Mouse (Mus musculus) liver, embryonic 11.5 days (tissue): Measurements from ENCODE around the gene Spata2l. TPM values are rescaled to one million over a fixed set of nuclear protein-coding genes. Genes with fewer than 3 reads are reported as not detected.
"Not testable (repeated sequence)": the region's sequence is repeated elsewhere in the genome, so short reads cannot be mapped to it uniquely, and the experiment has no call there.

Source experiments
- ATAC-seq: fragments of 200-750 bp; cut with Nextera tagmentation; replicated peaks from 2 replicates; pipeline ENCODE4 v1.8.0; 2017; ENCODE audit warnings: moderate number of reproducible peaks, mild to moderate bottlenecking, moderate TSS enrichment, moderate library complexity; ENCODE audit not compliant: low FRiP score
- DNase-seq: peaks from one replicate; pipeline ENCODE4 v3.0.0-alpha.2; 2017; ENCODE audit warnings: low spot score
- H3K27ac ChIP-seq: fragments of 300-500 bp; sonication (generic); 2 replicates; pipeline ENCODE4 v1.5.1; 2014; ENCODE audit warnings: mild to moderate bottlenecking, low read depth, low read length, control low read depth
- H3K27me3 ChIP-seq: fragments of 300-500 bp; sonication (generic); replicated peaks from 2 replicates; pipeline ENCODE4 v1.6.1; 2014; ENCODE audit warnings: low read length, mixed read lengths; ENCODE audit not compliant: control insufficient read depth, insufficient read depth
- H3K36me3 ChIP-seq: fragments of 300-500 bp; sonication (generic); 2 replicates; pipeline ENCODE4 v1.6.1; 2014; ENCODE audit warnings: mild to moderate bottlenecking, low read length, moderate library complexity, mixed read lengths; ENCODE audit not compliant: control insufficient read depth, insufficient read depth
- H3K4me1 ChIP-seq: fragments of 300-500 bp; sonication (generic); replicated peaks from 2 replicates; pipeline ENCODE4 v1.6.1; 2014; ENCODE audit warnings: low read length, mixed read lengths; ENCODE audit not compliant: control insufficient read depth, insufficient read depth
- H3K4me2 ChIP-seq: fragments of 300-500 bp; sonication (generic); 2 replicates; pipeline ENCODE4 v1.6.1; 2014; ENCODE audit warnings: mild to moderate bottlenecking, control low read depth, moderate library complexity
- H3K4me3 ChIP-seq: fragments of 300-500 bp; sonication (generic); 2 replicates; pipeline ENCODE4 v1.5.1; 2014; ENCODE audit warnings: low read depth, low read length, control low read depth
- H3K9ac ChIP-seq: fragments of 300-500 bp; sonication (generic); 2 replicates; pipeline ENCODE4 v1.6.1; 2014; ENCODE audit warnings: low read depth, low read length, control low read depth
- H3K9me3 ChIP-seq: fragments of 300-500 bp; sonication (generic); 2 replicates; pipeline ENCODE4 v1.6.1; 2016; ENCODE audit warnings: low read length, inconsistent platforms, mixed read lengths; ENCODE audit not compliant: control insufficient read depth
- WGBS: fragments of 180-500 bp; shearing (Covaris S2); extraction: QIAGEN DNeasy Blood & Tissue Kit; methylation state at CpG from one replicate; pipeline ENCODE4 v1.1.7; 2014; 5-methylcytosine and 5-hydroxymethylcytosine counted together
- polyA plus RNA-seq: library from polyadenylated mRNA; unstranded; fragments of >200 nt; fragmentation: Nextera tagmentation; extraction: Ambion mirVana; gene quantifications from 2 replicates; pipeline ENCODE4 v1.2.1, GENCODE M21; 2014

Spata2l gene
- polyA plus RNA-seq, 1 experiment from 2014 or later, result 2.2 TPM

DNA sequence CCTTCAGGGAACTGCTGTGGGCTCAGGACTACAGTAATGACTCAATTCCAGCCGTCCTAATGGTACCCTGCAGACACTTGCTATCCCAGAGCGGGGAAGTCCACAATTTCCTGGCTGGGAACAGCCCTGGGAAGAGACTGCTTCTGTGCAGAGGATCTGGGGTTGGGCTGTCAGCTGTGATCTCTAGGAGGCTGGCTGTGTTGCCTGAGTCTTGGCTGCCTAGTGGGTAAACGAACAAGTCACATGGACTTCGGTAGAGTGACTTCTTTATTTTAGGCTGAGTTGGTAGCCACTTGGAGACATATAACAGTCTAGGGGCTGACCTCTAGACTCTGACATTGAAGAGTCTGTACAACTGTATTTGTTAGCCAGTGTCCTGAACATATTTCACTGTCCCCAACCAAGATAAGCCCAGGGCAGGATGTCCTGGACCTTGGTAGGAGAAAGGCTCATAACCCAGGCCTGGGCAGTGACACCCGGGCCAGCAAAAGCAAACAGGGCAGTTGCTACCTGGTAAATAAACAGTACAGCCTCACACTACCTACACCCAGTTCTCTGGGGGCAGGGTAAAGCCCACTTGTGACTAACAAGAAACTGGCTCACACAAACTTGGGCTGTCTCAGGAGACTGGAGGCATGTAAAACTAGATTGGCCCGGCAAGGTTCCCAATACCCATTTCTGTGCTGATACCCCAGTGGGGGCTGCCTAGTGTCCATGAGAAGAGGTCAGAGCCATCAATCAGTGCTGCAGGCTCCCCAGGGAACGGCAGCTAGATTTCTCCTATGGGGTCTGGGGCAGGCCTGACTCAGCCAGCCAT is 6.3 kb upstream of the Spata2l start:
- H3K9me3 ChIP-seq, result no peaks in the 10 kb centered on the region
- no peak for DNase-seq
- H3K4me3 ChIP-seq, result no peak overlapping the region
- peaks cover 8% of the 10 kb centered on the region; the same call in 1 of the 2 replicates for H3K36me3 ChIP-seq
- H3K27me3 ChIP-seq, result no peaks in the 10 kb centered on the region
- H3K27ac ChIP-seq, result no peak overlapping the region
- no peak overlapping the region for H3K4me2 ChIP-seq
- no peak for ATAC-seq
- no peak overlapping the region for H3K9ac ChIP-seq
- 80% methylated on average over 7 of the region's 7 CpGs for WGBS
- H3K4me1 ChIP-seq, result 0 out of 2 replicates have a peak, but pooled peaks cover 4% of the 10 kb centered on the region

DNA sequence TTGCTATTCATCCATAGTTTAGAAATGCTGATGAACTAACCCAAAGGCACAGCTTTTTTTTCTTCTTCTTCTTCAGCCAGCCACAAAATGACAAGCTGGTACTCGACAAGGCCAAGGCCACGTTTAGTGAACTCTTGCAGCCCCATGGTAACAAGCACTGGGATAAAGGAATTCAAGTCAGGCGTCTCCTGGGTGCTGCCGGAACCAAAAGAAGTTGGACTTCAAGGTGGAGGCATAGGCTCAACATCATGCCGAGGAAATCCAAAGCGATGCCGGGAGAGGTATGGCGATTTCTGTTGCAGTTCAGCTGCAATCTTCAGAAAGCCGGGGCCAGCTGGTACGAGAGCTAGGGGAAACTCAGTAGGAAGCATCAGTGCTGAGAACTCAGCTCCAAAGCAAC is 3.4 kb upstream of the Spata2l start:
- no peak overlapping the region for H3K9ac ChIP-seq
- no peaks in the 10 kb centered on the region for H3K9me3 ChIP-seq
- no peak overlapping the region for H3K4me2 ChIP-seq
- H3K27ac ChIP-seq, result no peak overlapping the region
- peaks cover 11% of the 10 kb centered on the region for H3K27me3 ChIP-seq
- no peak for DNase-seq
- no peak overlapping the region for H3K4me3 ChIP-seq
- H3K36me3 ChIP-seq, result peaks cover 2% of the 10 kb centered on the region; the same call in 1 of the 2 replicates
- H3K4me1 ChIP-seq, result peaks cover 14% of the 10 kb centered on the region
- no peak for ATAC-seq
- 83% methylated on average over 10 of the region's 10 CpGs for WGBS

DNA sequence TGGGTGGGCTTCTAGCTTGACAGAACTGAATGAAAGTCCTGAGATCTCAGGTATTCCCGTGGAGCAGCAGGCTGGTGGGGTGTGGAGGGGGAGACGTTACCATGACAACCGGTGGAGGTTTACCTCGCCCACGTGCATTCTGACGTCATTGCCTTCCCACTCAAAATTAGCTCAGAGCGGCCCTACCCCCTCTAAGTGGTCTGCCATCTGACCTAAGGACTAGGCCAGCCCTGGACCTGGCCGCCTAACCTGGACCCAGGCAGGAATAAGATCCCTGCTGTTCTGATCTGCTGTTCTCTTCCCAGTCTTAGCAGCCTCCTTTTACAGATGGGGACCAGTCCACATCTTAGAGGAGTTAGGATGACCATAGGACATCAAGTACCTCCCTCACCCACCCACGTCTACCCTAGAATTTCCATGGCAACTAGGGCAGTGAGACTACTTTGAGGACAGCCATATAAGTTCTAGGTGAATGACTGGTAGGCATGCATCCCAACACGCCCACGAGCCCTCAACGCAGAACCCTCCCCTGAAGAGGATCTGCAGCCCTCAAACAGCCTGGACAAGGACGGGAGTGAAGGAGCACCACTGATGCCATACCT is 1.0 kb downstream of the Spata2l start:
- no peaks in the 10 kb centered on the region for H3K9me3 ChIP-seq
- H3K9ac ChIP-seq, result peak overlapping the region; percentile 62; the same call in 1 of the 2 replicates
- DNase-seq (no peak), ATAC-seq (no peak)
- H3K4me1 ChIP-seq, result peaks cover 10% of the 10 kb centered on the region
- H3K27me3 ChIP-seq, result peaks cover 16% of the 10 kb centered on the region
- no peaks in the 10 kb centered on the region for H3K36me3 ChIP-seq
- 38% methylated on average over 13 of the region's 13 CpGs for whole genome bisulfite sequencing
- peak overlapping the region; percentile 60 for H3K4me3 ChIP-seq
- H3K27ac ChIP-seq, result no peak overlapping the region
- peak overlapping the region; percentile 99 for H3K4me2 ChIP-seq

DNA sequence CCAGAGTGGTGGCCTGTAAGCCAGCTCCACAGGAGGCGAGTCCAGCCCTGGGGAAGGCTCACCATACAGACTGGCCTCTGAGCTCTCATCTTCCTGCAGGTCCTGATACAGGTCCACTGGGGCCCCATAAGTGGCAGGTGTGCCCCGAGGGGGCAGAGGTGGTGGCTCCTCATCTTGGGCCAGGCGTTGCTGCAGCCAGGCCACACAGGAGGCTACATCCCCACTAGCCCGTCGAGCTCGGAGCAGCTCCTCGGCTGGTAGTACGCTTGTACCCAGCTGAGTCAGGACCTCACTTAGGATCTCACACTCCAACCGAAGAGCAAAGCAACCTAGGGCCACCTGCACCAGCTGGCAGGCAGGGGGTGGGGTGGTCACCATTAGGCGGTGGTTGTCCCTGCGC is 2.3 kb downstream of the Spata2l start:
- no peak overlapping the region for H3K27ac ChIP-seq
- no peak for DNase-seq
- no peak overlapping the region for H3K4me3 ChIP-seq
- no peaks in the 10 kb centered on the region for H3K36me3 ChIP-seq
- H3K9me3 ChIP-seq, result no peaks in the 10 kb centered on the region
- 72% methylated on average over 11 of the region's 11 CpGs for WGBS
- no peak overlapping the region for H3K9ac ChIP-seq
- peaks cover 16% of the 10 kb centered on the region for H3K27me3 ChIP-seq
- no peak overlapping the region for H3K4me2 ChIP-seq
- ATAC-seq, result no peak
- H3K4me1 ChIP-seq, result peaks cover 10% of the 10 kb centered on the region

DNA sequence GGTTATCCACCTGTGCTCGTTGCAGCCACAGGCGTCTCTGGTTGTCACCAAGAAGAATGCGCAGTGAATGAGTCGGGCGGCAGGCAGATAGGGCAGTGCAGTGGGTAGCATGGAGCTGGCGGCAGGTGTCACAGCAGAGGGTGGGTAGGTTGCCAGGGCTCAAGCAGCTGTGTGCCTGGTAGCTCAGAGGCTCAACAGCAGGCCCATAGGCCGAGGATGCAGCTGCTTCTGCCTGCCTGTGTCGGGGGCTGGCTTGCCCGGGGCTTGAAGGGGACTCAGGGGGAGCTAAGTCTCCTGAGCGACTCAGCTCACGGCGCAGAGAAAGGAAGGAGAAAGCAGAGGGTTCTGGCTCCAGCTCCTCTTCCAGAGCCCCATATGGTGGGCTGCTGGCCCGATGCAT is 2.7 kb downstream of the Spata2l start:
- DNase-seq (no peak), ATAC-seq (no peak)
- no peak overlapping the region for H3K4me2 ChIP-seq
- 60% methylated on average over 13 of the region's 13 CpGs for WGBS
- H3K27me3 ChIP-seq, result peaks cover 16% of the 10 kb centered on the region
- no peak overlapping the region for H3K9ac ChIP-seq
- no peak overlapping the region for H3K27ac ChIP-seq
- no peaks in the 10 kb centered on the region for H3K9me3 ChIP-seq
- H3K36me3 ChIP-seq, result no peaks in the 10 kb centered on the region
- no peak overlapping the region for H3K4me3 ChIP-seq
- H3K4me1 ChIP-seq, result peaks cover 10% of the 10 kb centered on the region

DNA sequence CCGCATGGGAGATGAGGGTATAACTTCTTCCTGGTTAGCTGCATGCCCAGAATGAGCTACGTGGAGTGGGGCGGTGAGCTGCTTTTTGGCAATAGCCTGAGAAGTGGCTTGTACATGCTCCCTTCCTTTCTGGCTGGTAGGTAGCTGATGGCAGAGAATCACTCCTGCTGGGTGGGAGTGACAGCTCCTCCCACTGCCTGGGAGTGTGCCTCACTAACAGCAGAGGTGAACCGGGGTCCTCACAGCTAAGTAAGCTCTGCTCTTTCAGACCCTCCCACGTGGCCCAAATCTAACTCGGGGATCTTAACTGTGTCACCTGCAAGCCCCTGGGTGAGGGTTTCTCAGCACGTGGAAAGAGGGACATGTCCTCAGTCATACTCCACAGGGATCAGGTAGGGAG is 3.5 kb downstream of the Spata2l start:
- ATAC-seq (no peak), DNase-seq (no peak)
- H3K27ac ChIP-seq, result no peak overlapping the region
- no peak overlapping the region for H3K4me3 ChIP-seq
- no peaks in the 10 kb centered on the region for H3K9me3 ChIP-seq
- H3K4me1 ChIP-seq, result peaks cover 10% of the 10 kb centered on the region
- no peak overlapping the region for H3K9ac ChIP-seq
- no peak overlapping the region for H3K4me2 ChIP-seq
- H3K36me3 ChIP-seq, result no peaks in the 10 kb centered on the region
- peaks cover 16% of the 10 kb centered on the region for H3K27me3 ChIP-seq
- 37% methylated on average over 7 of the region's 7 CpGs for WGBS

DNA sequence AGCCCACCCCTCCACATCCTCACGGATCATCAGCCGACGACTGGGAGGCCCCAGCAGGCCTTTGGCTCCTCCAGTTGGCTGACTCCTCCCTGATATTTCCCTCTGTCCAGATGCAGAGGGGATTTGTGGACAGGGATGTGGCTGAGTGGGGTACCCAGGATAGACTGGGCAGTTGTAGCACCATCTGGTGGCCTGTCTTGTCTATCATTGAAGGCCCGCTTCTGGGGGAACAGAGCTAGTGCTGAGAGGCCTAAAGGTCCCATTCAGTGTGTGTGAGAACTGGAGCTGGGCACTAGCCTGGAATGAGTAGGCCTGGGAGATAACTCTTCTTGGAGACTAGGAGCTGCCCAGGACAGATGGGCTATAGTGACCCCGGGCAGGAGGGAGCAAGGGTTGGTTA is 4.3 kb downstream of the Spata2l start:
- no peak overlapping the region for H3K4me3 ChIP-seq
- DNase-seq, result no peak
- no peak overlapping the region for H3K4me2 ChIP-seq
- no peak for ATAC-seq
- WGBS, result 66% methylated on average over 5 of the region's 5 CpGs
- peaks cover 16% of the 10 kb centered on the region for H3K27me3 ChIP-seq
- H3K4me1 ChIP-seq, result peaks cover 10% of the 10 kb centered on the region
- H3K27ac ChIP-seq, result no peak overlapping the region
- H3K9ac ChIP-seq, result no peak overlapping the region; the same call in 1 of the 2 replicates
- H3K9me3 ChIP-seq, result no peaks in the 10 kb centered on the region
- no peaks in the 10 kb centered on the region for H3K36me3 ChIP-seq

DNA sequence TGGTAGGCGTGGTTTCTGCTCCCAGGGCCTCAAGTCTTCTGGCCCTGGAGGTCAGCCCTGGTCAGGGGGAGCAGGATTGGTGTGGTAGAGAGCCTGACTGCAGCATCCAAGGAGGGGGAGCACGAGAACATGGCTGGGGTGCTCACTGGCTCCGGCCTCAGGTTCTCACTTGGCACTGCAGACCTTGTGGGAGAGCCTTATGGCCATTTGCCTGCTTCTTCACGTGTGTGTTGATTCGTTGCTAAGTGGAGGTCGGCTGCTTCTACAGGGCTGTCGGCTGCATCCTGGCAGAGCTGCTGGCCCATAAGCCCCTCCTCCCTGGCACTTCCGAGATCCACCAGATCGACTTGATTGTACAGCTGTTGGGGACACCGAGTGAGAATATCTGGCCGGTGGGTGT is 5.7 kb downstream of the Spata2l start:
- H3K4me2 ChIP-seq, H3K27ac ChIP-seq, H3K36me3 ChIP-seq, H3K9me3 ChIP-seq, H3K4me3 ChIP-seq, ATAC-seq, DNase-seq, H3K9ac ChIP-seq: not testable (repeated sequence)
- Histone ChIP-seq H3K27me3 (peaks cover 14% of the 10 kb centered on the region), H3K4me1 (peaks cover 11% of the 10 kb centered on the region)
- 88% methylated on average over 11 of the region's 11 CpGs for WGBS

DNA sequence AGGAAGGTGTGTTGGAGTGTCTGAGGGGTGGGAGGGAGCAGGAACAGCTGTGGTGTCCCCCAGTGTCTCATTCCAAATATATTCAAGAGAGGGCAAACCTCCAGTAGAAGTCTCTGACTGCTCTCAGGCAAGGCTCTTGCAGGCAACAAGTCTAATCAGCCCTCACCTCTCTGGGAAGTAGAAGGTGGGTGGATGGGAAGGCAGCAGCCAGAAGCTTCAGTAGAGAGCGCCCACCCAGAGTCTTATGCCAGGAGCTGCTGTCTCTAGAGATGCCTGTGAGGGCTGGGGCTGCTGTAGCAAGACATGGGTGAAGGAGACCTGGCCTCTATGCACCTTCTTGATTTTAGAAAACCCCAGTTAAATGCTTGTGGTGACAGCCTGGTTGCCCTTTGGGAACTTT is 7.6 kb downstream of the Spata2l start:
- Histone ChIP-seq H3K4me1 (peaks cover 12% of the 10 kb centered on the region), H3K27ac (no peak overlapping the region), H3K4me3 (no peak overlapping the region), H3K27me3 (no peaks in the 10 kb centered on the region), H3K9me3 (no peaks in the 10 kb centered on the region), H3K9ac (no peak overlapping the region), H3K4me2 (no peak overlapping the region), H3K36me3 (no peaks in the 10 kb centered on the region)
- WGBS, result 100% methylated on average over 1 of the region's 1 CpGs
- DNase-seq (no peak), ATAC-seq (no peak)
